Mouse (Mus musculus) kidney, adult 2 months (tissue): ENCODE results near the gene Cmklr1. TPM values are rescaled to one million over a fixed set of nuclear protein-coding genes. Genes with fewer than 3 reads are reported as not detected.

Experiments
- DNase-seq: peaks from one replicate; pipeline ENCODE4 v3.0.0; 2021
- H3K27ac ChIP-seq: fragments of 200-500 bp; 2 replicates; pipeline ENCODE4 v1.5.1; 2012; ENCODE audit warnings: low read depth, low read length, control low read depth, inconsistent platforms; ENCODE audit not compliant: insufficient read depth
- H3K27me3 ChIP-seq: fragments of 200-500 bp; replicated peaks from 2 replicates; pipeline ENCODE4 v1.6.1; 2012; ENCODE audit warnings: mild to moderate bottlenecking, moderate library complexity, low read length, inconsistent platforms; ENCODE audit not compliant: control insufficient read depth, insufficient read depth
- H3K36me3 ChIP-seq: fragments of 200-500 bp; 2 replicates; pipeline ENCODE4 v1.6.1; 2012; ENCODE audit warnings: mild to moderate bottlenecking, moderate library complexity, low read length, inconsistent platforms; ENCODE audit not compliant: control insufficient read depth, insufficient read depth
- H3K4me1 ChIP-seq: fragments of 200-500 bp; 2 replicates; pipeline ENCODE4 v1.6.1; 2011; ENCODE audit warnings: low read length; ENCODE audit not compliant: control insufficient read depth, insufficient read depth
- H3K4me3 ChIP-seq: fragments of 200-500 bp; 2 replicates; pipeline ENCODE4 v1.5.1; 2011; ENCODE audit warnings: mild to moderate bottlenecking, low read depth, low read length, control low read depth; ENCODE audit not compliant: insufficient read depth
- CTCF ChIP-seq: fragments of 200-500 bp; conservative IDR thresholded peaks from 2 replicates; pipeline ENCODE4 v1.5.1; 2011; ENCODE audit warnings: low read depth, mild to moderate bottlenecking, control low read depth, low read length, moderate library complexity, mixed read lengths; ENCODE audit not compliant: insufficient read depth, insufficient read length
- POLR2A ChIP-seq: fragments of 200-500 bp; IDR thresholded peaks from one replicate; pipeline ENCODE4 v1.6.1; 2011; ENCODE audit warnings: low read depth, low read length, control low read depth
- whole genome bisulfite sequencing: fragments of 180-500 bp; shearing (Covaris S2); methylation state at CpG from one replicate; pipeline ENCODE4 v1.1.7; 2018; 5-methylcytosine and 5-hydroxymethylcytosine counted together
- polyA plus RNA-seq: library from polyadenylated mRNA; depleted of rRNA; stranded (reverse); fragments of >200 nt; gene quantifications from 2 replicates; pipeline ENCODE4 v1.2.3, GENCODE M21; 2012

Gene Cmklr1
- polyA plus RNA-seq, 1 experiment = 19.4 TPM

- no peak for DNase-seq
- 85% methylated on average over 4 of the region's 4 CpGs for WGBS
- Histone ChIP-seq H3K36me3 (no peaks in the 10 kb centered on the region), H3K27me3 (no peaks in the 10 kb centered on the region), H3K27ac (no peak overlapping the region), H3K4me1 (no peaks in the 10 kb centered on the region), H3K4me3 (no peak overlapping the region)
- TF ChIP-seq CTCF (no peak), POLR2A (no peak)
Measured at GRCm38 (mm10) chr5:113600803-113601202, 49.4 kb downstream of the Cmklr1 start.

- WGBS = 84% methylated on average over 3 of the region's 3 CpGs
Measured at GRCm38 (mm10) chr5:113600181-113600580, 50.0 kb downstream of the Cmklr1 start.

GRCm38 (mm10) chr5:113596780-113597353 lies 53.4 kb downstream of the Cmklr1 start:
- no peaks in the 10 kb centered on the region for H3K4me1 ChIP-seq
- H3K36me3 ChIP-seq = no peaks in the 10 kb centered on the region
- TF ChIP-seq CTCF (no peak), POLR2A (no peak)
- whole genome bisulfite sequencing = 60% methylated on average over 9 of the region's 9 CpGs
- peak; percentile 12 for DNase-seq
- H3K4me3 ChIP-seq = no peak overlapping the region
- H3K27ac ChIP-seq = no peak overlapping the region
- no peaks in the 10 kb centered on the region for H3K27me3 ChIP-seq

More at GRCm38 (mm10) chr5:113600181-113600580, 50.0 kb downstream of the Cmklr1 start:
- no peaks in the 10 kb centered on the region for H3K36me3 ChIP-seq
- H3K4me3 ChIP-seq = no peak overlapping the region
- no peak for TF ChIP-seq POLR2A
- H3K27me3 ChIP-seq = no peaks in the 10 kb centered on the region
- no peaks in the 10 kb centered on the region for H3K4me1 ChIP-seq
- DNase-seq = no peak
- no peak overlapping the region for H3K27ac ChIP-seq

- no peak overlapping the region for H3K27ac ChIP-seq
- no peak overlapping the region for H3K4me3 ChIP-seq
- no peak for DNase-seq
- H3K36me3 ChIP-seq = no peaks in the 10 kb centered on the region
- no peak for TF ChIP-seq POLR2A
- no peak for TF ChIP-seq CTCF
- WGBS = 85% methylated on average over 9 of the region's 9 CpGs
- H3K4me1 ChIP-seq = no peaks in the 10 kb centered on the region
- H3K27me3 ChIP-seq = no peaks in the 10 kb centered on the region
Measured at GRCm38 (mm10) chr5:113596252-113596651, 54.0 kb downstream of the Cmklr1 start.

GRCm38 (mm10) chr5:113593911-113594705 lies 56.1 kb downstream of the Cmklr1 start:
- no peaks in the 10 kb centered on the region for H3K27me3 ChIP-seq

GRCm38 (mm10) chr5:113591751-113592230 lies 58.4 kb downstream of the Cmklr1 start:
- no peaks in the 10 kb centered on the region for H3K36me3 ChIP-seq
- no peak overlapping the region for H3K4me3 ChIP-seq
- H3K27ac ChIP-seq = no peak overlapping the region
- no peaks in the 10 kb centered on the region for H3K4me1 ChIP-seq
- no peak for DNase-seq
- H3K27me3 ChIP-seq = no peaks in the 10 kb centered on the region
- 37% methylated on average over 6 of the region's 6 CpGs for WGBS
- no peak for TF ChIP-seq CTCF
- no peak for TF ChIP-seq POLR2A

More at GRCm38 (mm10) chr5:113593911-113594705, 56.1 kb downstream of the Cmklr1 start:
- Histone ChIP-seq H3K4me3 (no peak overlapping the region), H3K27ac (no peak overlapping the region), H3K36me3 (no peaks in the 10 kb centered on the region), H3K4me1 (no peaks in the 10 kb centered on the region)
- no peak for TF ChIP-seq POLR2A
- TF ChIP-seq CTCF = no peak
- 87% methylated on average over 6 of the region's 6 CpGs for WGBS
- DNase-seq = no peak

- Histone ChIP-seq H3K4me1 (no peaks in the 10 kb centered on the region; the same call in 1 of the 2 replicates), H3K4me3 (no peak overlapping the region), H3K27me3 (no peaks in the 10 kb centered on the region), H3K36me3 (no peaks in the 10 kb centered on the region), H3K27ac (no peak overlapping the region)
- 37% methylated on average over 3 of the region's 3 CpGs for WGBS
- TF ChIP-seq POLR2A (no peak), CTCF (no peak)
- DNase-seq = no peak
Measured at GRCm38 (mm10) chr5:113591166-113591565, 59.1 kb downstream of the Cmklr1 start.
